Mouse (Mus musculus) thymus, postnatal 14 days (tissue): ENCODE measurements around the gene Rps28.

Experiments used
- DNase-seq: peaks from one replicate; pipeline ENCODE4 v3.0.0; 2021

Gene Rps28

DNA sequence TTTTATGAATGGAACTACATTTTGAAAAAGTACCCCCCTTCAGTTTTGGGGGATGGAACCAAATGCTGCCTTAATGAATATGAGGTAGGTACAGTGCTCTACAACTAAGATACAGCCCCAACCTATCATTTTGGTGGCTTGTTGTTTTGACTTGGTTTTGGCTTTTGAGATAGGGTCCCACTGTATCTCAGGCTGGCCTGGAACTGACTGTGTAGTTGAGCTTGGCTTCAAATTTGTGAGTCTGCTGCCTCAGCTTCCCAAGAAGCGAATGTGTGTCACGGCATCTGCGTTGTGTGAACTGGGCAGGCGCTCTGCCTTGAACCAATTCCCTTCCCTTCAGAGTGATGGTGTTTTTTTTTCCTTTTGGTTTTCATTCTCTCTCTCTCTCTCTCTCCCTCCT, 52.7 kb downstream of the Rps28 start:
- DNase-seq: no peak
